Mouse (Mus musculus) hindbrain, embryonic 10.5 days (tissue): ENCODE measurements around the gene Pop4. TPM values are rescaled to one million over a fixed set of nuclear protein-coding genes. Genes with fewer than 3 reads are reported as not detected.
"Not testable (repeated sequence)": the region's sequence is repeated elsewhere in the genome, so short reads cannot be mapped to it uniquely, and the experiment has no call there.

ENCODE experiments used
- DNase-seq: peaks from one replicate; pipeline ENCODE4 v3.0.0-alpha.2; 2017; ENCODE audit warnings: low spot score
- H3K27ac ChIP-seq: fragments of 300-500 bp; sonication (generic); 2 replicates; pipeline ENCODE4 v1.5.1; 2016; ENCODE audit warnings: mild to moderate bottlenecking, moderate library complexity
- H3K27me3 ChIP-seq: fragments of 300-500 bp; sonication (generic); 2 replicates; pipeline ENCODE4 v1.6.1; 2016; ENCODE audit warnings: mild to moderate bottlenecking; ENCODE audit not compliant: poor library complexity, insufficient read depth, severe bottlenecking
- H3K36me3 ChIP-seq: fragments of 300-500 bp; sonication (generic); 2 replicates; pipeline ENCODE4 v1.6.1; 2016; ENCODE audit warnings: mild to moderate bottlenecking, moderate library complexity
- H3K4me1 ChIP-seq: fragments of 300-500 bp; sonication (generic); replicated peaks from 2 replicates; pipeline ENCODE4 v1.6.1; 2016; ENCODE audit warnings: mild to moderate bottlenecking
- H3K4me3 ChIP-seq: fragments of 300-500 bp; sonication (generic); 2 replicates; pipeline ENCODE4 v1.5.1; 2016; ENCODE audit warnings: mild to moderate bottlenecking, moderate library complexity
- H3K9me3 ChIP-seq: fragments of 300-500 bp; sonication (generic); 2 replicates; pipeline ENCODE4 v1.6.1; 2016; ENCODE audit warnings: mild to moderate bottlenecking, moderate library complexity
- WGBS: fragments of 180-500 bp; shearing (Covaris S2); methylation state at CpG from one replicate; pipeline ENCODE4 v1.1.7; 2016; 5-methylcytosine and 5-hydroxymethylcytosine counted together
- polyA plus RNA-seq: library from polyadenylated mRNA; unstranded; fragments of >200 nt; fragmentation: Nextera tagmentation; extraction: Ambion mirVana; gene quantifications from 2 replicates; pipeline ENCODE4 v1.2.1, GENCODE M21; 2016

Gene Pop4
- polyA plus RNA-seq: 83.2 and 92.3 TPM in 2 replicates

DNA sequence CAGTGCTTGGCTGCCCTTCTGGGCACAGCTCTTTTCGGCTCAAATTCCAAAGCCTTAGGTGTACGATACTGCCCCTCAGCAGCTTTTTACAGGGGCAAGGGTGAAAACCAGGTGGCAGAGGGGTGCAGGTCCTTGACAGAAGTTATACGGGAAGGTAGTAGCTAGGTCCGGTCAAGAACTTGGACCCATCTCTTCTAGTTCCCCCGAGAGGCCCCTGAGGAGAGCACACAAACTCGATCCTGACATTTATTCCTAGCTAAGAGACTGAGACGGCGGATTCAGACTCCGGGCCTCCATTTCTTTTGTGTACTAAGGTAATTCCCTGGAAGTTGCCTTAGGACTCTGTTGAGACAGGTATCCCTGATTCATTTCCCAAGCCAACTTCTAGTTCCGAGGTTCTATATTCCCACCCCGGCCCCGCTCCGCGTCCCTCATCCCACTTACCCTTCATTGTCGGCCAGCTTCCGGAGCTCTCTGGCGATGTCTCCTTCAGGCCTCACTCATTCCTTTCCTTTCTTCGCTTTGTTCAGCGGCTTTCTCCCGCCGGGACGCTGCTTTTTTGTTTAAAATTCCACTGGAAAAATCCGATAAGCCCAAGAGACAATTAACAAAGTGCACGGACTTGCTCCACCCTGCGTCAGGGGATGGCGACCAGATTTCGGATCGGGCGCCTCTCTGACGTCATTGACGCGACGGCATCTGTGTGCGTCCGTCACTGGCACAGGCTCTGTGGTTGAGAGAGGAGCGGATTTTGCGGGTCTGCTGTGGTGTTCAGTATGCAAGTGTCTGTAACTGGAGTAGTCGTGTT, at the start of gene Pop4:
TSS of gene Pop4 (minus strand) at position 721 of the 808 bp plus-strand sequence.
- DNase-seq: peak; percentile 92
- WGBS: under 1% methylated on average over 38 of the region's 38 CpGs
- Histone ChIP-seq H3K9me3 (no peaks in the 10 kb centered on the region), H3K27me3 (no peaks in the 10 kb centered on the region), H3K36me3 (peaks cover 29% of the 10 kb centered on the region), H3K4me3 (peak within 1 kb of the TSS; percentile 63), H3K27ac (peak within 1 kb of the TSS; percentile 89), H3K4me1 (peaks cover 16% of the 10 kb centered on the region)

DNA sequence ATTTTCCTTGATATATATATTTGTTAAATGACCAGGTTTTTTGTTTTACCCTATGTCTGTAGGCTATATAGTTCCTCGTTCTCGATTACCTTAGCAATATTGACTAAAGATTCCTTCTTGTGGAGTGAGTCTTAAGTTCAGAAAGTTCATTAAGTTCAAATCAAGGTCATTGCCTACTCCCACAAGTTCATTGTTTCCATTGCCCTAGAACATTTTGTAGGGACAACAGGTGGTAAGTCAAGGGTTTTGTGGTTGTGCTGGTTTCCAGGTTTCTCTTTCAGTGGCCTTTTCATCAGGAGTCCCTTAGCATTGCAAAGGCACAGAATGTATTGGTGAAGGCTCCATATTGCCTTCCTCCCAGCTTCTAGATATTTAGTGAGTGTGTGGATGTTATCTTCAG, 49.4 kb upstream of the Pop4 start:
- 88% methylated on average over 2 of the region's 2 CpGs for WGBS
- Histone ChIP-seq H3K9me3 (peaks cover 5% of the 10 kb centered on the region; the same call in 1 of the 2 replicates), H3K27me3 (no peaks in the 10 kb centered on the region), H3K27ac (no peak overlapping the region), H3K36me3 (no peaks in the 10 kb centered on the region), H3K4me1 (no peaks in the 10 kb centered on the region), H3K4me3 (no peak overlapping the region)
- no peak for DNase-seq

DNA sequence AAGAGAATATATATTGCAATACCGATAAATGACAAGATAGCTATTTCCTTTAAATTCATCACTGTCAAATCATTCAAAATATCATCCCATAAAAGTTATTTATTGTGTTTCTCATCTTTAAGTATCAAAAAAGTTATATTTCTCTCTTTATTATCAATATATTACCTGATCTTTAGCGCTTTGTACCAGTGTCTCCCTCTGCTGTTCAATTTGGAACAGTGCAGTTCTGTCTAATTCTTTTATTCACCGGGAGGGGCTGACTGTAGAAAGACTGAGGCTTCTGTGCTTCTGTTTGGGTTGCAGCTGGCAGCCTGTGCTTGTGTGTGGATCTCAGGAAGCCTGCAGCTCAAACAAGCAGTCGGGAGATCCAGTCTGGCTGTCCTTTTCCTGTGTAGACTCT, 11.0 kb upstream of the Pop4 start:
- H3K9me3 ChIP-seq, H3K4me3 ChIP-seq, H3K27me3 ChIP-seq, DNase-seq, H3K27ac ChIP-seq, H3K4me1 ChIP-seq, H3K36me3 ChIP-seq: not testable (repeated sequence)
- WGBS: 22% methylated on average over 4 of the region's 4 CpGs

DNA sequence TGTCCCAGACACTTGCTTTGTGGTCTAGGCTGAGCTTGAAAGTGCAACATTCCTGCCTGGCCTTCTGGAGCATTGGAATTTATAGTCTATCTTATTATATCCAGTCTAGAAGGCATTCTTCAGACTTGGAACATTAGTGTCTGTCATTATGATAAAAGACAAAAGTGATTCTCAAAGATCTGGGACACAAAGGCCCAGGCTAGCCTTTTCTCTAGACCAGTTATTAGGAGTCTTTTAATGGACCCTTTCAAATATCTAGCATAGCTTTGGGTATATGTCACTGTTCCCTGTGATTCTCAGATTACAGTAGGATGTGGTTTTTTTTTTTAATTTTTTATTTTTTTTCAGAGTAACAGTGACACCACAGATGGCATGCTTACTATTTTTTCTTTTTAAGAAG, 1.3 kb upstream of the Pop4 start:
- H3K27me3 ChIP-seq: no peaks in the 10 kb centered on the region
- H3K4me3 ChIP-seq: no peak overlapping the region
- H3K9me3 ChIP-seq: no peaks in the 10 kb centered on the region
- H3K27ac ChIP-seq: no peak overlapping the region
- H3K4me1 ChIP-seq: peaks cover 16% of the 10 kb centered on the region
- no peak for DNase-seq
- peaks cover 13% of the 10 kb centered on the region for H3K36me3 ChIP-seq

DNA sequence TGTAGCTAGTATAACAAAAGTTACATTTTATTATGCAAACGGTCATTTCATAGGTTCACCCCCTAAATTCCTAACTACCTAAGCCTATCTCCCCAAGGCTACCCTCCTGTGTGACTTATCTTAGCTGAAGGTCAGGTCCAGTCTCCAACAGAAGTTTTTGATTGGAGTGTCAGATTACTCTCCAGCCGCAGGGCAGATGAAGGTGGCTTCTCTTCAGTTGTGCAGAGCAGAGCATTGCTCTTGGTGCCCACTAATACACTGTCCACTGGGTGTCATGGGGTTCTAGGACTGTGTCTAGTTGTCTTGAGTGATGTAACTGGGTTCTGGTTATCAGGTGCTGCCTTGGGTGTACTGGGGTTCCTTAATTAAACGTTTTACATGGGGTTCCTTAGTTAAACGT, 636 bp upstream of the Pop4 start:
- 16% methylated on average over 4 of the region's 4 CpGs for WGBS
- DNase-seq: no peak
- Histone ChIP-seq H3K27ac (no peak overlapping the region), H3K4me3 (peak overlapping the region; percentile 63), H3K4me1 (peaks cover 16% of the 10 kb centered on the region), H3K9me3 (no peaks in the 10 kb centered on the region), H3K36me3 (peaks cover 20% of the 10 kb centered on the region), H3K27me3 (no peaks in the 10 kb centered on the region)

DNA sequence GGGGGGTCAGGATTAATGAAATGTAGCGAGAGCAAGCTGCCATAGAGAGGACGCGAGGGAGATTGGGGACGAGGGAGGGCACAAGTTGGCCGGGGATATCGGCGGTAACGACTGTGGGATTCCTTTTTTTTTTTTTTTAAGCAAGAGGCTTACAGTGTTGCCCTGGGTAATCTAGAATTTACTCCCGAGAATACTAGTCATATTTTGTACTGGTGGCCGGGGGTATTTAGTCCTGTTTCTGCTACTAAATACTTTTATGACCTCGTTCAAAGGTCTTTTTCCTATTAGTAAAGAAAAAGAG, 238 bp upstream of the Pop4 start:
- Histone ChIP-seq H3K9me3 (no peaks in the 10 kb centered on the region), H3K27ac (peak overlapping the region; percentile 89)
- WGBS: 0% methylated on average over 11 of the region's 11 CpGs

DNA sequence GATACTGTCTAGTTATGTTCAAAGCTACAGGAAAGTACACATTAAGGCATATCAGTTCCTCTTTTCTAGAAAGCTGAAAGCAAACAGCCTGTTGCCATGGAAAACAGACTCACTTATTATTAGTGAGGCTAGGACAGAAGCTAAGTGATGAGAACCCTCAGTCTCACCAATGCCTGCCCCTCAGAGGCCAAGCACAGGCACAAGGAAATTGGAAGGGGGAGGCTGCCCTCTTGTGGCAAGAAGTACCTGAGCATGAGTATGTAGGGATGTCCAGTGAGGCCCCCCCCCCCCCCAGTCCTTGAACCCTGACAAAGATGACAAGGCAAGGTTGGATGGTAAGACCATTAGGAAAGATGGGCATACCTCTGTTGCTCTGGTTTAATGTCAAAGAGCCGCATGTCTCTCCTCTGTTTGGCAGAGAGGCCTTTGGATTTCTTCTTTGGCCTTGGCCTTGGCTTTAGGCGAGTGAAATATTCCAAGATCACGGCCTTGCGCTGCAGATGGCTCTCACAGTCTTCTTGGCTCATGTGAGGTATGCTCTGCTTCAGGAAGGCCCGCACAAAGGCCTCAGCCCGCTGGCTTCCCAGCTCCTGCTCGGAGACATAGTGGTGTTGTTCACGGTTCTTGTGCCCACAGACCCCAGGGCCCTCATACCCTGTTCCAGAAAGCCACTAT, 4.1 kb downstream of the Pop4 start:
- Histone ChIP-seq H3K4me1 (peaks cover 16% of the 10 kb centered on the region), H3K27ac (no peak overlapping the region), H3K27me3 (no peaks in the 10 kb centered on the region), H3K9me3 (no peaks in the 10 kb centered on the region), H3K4me3 (no peak overlapping the region), H3K36me3 (peaks cover 67% of the 10 kb centered on the region)
- peak; percentile 58 for DNase-seq
- 95% methylated on average over 8 of the region's 8 CpGs for WGBS

More for the DNA sequence above, 238 bp upstream of the Pop4 start:
- Histone ChIP-seq H3K4me1 (peaks cover 16% of the 10 kb centered on the region), H3K27me3 (no peaks in the 10 kb centered on the region), H3K36me3 (peaks cover 24% of the 10 kb centered on the region), H3K4me3 (peak overlapping the region; percentile 63)
- no peak for DNase-seq

DNA sequence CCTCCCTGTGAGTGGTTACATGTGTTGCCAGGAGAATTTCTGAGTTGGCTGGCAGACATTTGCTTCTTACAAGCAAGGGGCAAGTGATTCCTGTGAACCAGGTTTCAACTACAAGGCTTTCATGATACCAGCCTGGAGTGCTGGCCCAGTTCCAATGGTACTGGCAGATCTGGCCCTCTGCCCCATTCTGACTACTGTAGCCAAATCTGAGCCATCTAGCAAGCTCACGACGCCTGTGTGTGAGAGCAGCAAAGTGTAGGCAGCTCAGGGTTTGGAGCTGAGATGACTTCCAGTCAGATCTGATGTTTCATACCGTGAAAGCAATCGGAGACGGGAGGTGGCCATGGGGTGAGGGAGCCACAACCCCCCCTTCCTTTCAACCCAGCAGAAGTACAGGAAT, 8.8 kb downstream of the Pop4 start:
- no peaks in the 10 kb centered on the region for H3K27me3 ChIP-seq
- no peak for DNase-seq
- peaks cover 66% of the 10 kb centered on the region for H3K36me3 ChIP-seq
- H3K4me1 ChIP-seq: no peaks in the 10 kb centered on the region
- WGBS: 97% methylated on average over 5 of the region's 5 CpGs
- H3K9me3 ChIP-seq: no peaks in the 10 kb centered on the region
- no peak overlapping the region for H3K27ac ChIP-seq
- H3K4me3 ChIP-seq: no peak overlapping the region

DNA sequence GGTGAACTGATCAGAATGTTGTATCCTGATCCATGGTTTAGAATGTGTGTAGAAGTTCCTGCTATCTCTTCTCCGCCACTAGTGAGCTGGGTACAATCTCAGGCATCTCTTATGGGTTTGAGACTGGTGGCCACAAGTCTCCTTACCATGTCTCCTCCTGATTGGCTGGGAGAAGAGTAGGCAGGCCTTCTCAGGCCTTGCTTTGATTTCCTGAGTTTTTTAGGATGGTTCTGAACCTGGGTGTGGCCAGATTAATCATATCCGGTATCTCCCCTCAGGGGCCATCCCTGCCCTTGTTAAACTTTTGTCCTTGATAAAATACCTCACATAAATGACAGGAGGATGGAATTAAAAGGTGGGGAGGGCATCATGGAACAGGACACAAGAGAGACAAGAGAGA, 11.6 kb downstream of the Pop4 start:
- H3K4me3 ChIP-seq: no peak overlapping the region
- H3K27me3 ChIP-seq: no peaks in the 10 kb centered on the region
- H3K9me3 ChIP-seq: no peaks in the 10 kb centered on the region
- no peak overlapping the region for H3K27ac ChIP-seq
- no peak for DNase-seq
- H3K36me3 ChIP-seq: peaks cover 38% of the 10 kb centered on the region
- WGBS: 90% methylated on average over 2 of the region's 2 CpGs
- no peaks in the 10 kb centered on the region for H3K4me1 ChIP-seq

DNA sequence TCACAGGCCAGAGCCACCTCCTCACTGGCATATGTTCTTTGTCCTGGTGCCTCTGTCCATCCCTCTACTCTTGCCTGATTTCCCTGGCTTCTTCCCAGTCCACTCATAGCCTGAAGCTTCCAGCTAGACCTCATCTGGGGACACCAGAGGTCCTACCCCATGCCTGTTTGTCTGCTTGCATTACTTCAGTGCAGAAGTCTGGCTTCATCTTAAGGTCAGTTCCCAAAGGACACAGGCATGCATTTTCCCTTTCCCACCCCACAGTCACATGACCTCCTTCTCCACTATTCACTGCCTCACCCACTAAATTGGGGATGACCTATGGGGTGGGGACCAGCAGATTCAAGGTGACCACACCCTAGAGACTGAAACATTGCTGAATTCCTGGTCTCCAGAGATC, 17.8 kb downstream of the Pop4 start:
- Histone ChIP-seq H3K27me3 (no peaks in the 10 kb centered on the region), H3K36me3 (no peaks in the 10 kb centered on the region), H3K9me3 (no peaks in the 10 kb centered on the region), H3K27ac (no peak overlapping the region), H3K4me3 (no peak overlapping the region), H3K4me1 (no peaks in the 10 kb centered on the region)
- DNase-seq: no peak

DNA sequence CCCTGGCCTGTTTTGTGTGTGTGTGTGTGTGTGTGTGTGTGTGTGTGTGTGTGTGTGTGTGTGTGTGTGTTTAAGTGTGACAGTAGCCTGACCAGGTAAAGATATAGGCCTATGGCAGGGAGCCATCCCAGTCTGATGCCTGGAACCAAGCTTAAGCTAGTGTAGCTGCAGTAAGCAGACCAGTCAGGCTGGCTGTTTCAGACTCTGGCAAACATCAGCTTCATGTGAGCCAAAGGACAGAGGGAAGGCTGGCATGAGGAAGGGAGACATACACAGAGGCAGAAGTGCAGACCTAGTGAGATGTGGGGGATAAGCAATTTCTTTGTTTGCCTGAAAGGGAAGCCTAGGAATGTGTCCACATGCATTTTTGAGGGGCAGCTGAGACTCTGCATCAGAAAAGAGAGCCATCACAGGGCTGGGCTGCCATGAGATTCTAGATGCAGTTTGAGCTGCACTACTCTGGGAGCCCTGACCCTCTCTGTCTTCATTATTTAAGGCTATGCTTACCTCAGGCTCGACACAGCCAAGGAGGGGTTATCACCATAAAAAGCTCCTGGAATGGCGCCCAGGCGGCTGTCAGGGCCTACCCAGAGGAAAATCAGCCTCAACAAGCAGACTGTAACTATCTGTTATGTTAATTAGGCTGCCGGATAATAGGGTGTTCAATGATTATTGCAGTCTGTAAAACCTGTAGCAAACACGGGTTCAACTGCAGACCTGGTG, 19.6 kb downstream of the Pop4 start:
- Histone ChIP-seq H3K4me1 (no peaks in the 10 kb centered on the region), H3K36me3 (no peaks in the 10 kb centered on the region), H3K27me3 (no peaks in the 10 kb centered on the region), H3K9me3 (no peaks in the 10 kb centered on the region), H3K4me3 (no peak overlapping the region), H3K27ac (no peak overlapping the region)
- WGBS: 73% methylated on average over 5 of the region's 5 CpGs
- DNase-seq: no peak

DNA sequence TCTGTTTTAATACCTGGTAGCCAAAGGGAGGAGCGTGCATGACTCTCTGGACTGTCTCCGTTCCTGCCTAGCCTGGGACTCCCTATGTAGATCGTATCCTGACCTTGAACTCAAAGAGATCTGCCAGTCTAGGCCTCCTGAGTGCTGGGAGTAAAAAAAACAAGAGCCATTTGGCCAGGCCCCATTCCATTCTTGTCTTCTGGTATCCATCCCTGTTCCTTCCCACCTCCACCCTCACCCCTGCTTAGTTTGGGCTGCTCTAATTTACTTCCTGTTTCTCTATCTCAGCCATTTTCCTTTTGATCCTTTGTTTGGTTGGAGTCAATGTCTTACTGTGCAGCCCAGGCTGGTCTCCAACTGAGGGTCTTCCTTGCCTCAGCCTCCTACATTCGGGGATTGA, 28.8 kb downstream of the Pop4 start:
- Histone ChIP-seq H3K4me3 (no peak overlapping the region), H3K9me3 (no peaks in the 10 kb centered on the region), H3K36me3 (no peaks in the 10 kb centered on the region), H3K4me1 (no peaks in the 10 kb centered on the region), H3K27me3 (no peaks in the 10 kb centered on the region), H3K27ac (no peak overlapping the region)
- 83% methylated on average over 4 of the region's 4 CpGs for WGBS
- no peak for DNase-seq

DNA sequence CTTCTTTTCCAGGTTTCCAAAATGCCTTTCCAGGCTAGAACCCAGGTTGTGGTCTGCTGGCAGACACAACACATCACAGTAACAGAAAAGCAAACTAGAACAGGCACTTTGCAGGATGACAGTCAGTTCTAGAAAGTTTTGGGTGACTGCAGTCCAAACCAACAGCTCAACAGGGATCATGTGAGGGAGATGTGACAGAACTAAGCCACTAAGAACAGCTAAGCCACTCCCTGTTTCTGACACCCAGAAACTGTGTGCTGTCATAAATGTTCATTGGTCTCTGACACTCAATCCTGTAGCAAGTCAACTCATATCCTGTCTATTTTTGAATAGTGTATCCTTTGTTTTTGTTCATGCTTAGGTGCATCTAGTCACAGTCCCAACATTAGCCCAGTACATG, 34.1 kb downstream of the Pop4 start:
- Histone ChIP-seq H3K27ac (no peak overlapping the region), H3K4me1 (no peaks in the 10 kb centered on the region), H3K27me3 (no peaks in the 10 kb centered on the region), H3K9me3 (no peaks in the 10 kb centered on the region), H3K4me3 (no peak overlapping the region), H3K36me3 (no peaks in the 10 kb centered on the region)
- no peak for DNase-seq
